Mouse (Mus musculus) heart, embryonic 10.5 days (tissue): ENCODE measurements around the gene Galntl5. TPM values are rescaled to one million over a fixed set of nuclear protein-coding genes. Genes with fewer than 3 reads are reported as not detected.
A peak's percentile ranks its signal among the peaks of the same experiment; 100 is the strongest.
"Not testable (repeated sequence)": the region's sequence is repeated elsewhere in the genome, so short reads cannot be mapped to it uniquely, and the experiment has no call there.

Source experiments
- DNase-seq: peaks from one replicate; pipeline ENCODE4 v3.0.0-alpha.2; 2017; ENCODE audit warnings: low spot score
- H3K27ac ChIP-seq: fragments of 300-500 bp; sonication (generic); 2 replicates; pipeline ENCODE4 v1.5.1; 2016; ENCODE audit warnings: mild to moderate bottlenecking
- H3K27me3 ChIP-seq: fragments of 300-500 bp; sonication (generic); 2 replicates; pipeline ENCODE4 v1.6.1; 2016; ENCODE audit warnings: mild to moderate bottlenecking; ENCODE audit not compliant: poor library complexity, insufficient read depth, severe bottlenecking
- H3K36me3 ChIP-seq: fragments of 300-500 bp; sonication (generic); 2 replicates; pipeline ENCODE4 v1.6.1; 2016; ENCODE audit warnings: mild to moderate bottlenecking, moderate library complexity
- H3K4me1 ChIP-seq: fragments of 300-500 bp; sonication (generic); 2 replicates; pipeline ENCODE4 v1.6.1; 2016; ENCODE audit warnings: mild to moderate bottlenecking
- H3K4me3 ChIP-seq: fragments of 300-500 bp; sonication (generic); 2 replicates; pipeline ENCODE4 v1.5.1; 2016; ENCODE audit warnings: mild to moderate bottlenecking, moderate library complexity
- H3K9me3 ChIP-seq: fragments of 300-500 bp; sonication (generic); 2 replicates; pipeline ENCODE4 v1.6.1; 2016; ENCODE audit warnings: mild to moderate bottlenecking, moderate library complexity
- WGBS: fragments of 180-500 bp; shearing (Covaris S2); methylation state at CpG from one replicate; pipeline ENCODE4 v1.1.7; 2016; 5-methylcytosine and 5-hydroxymethylcytosine counted together
- polyA plus RNA-seq: library from polyadenylated mRNA; unstranded; fragments of >200 nt; fragmentation: Nextera tagmentation; extraction: Ambion mirVana; gene quantifications from 2 replicates; pipeline ENCODE4 v1.2.1, GENCODE M21; 2016

Gene Galntl5
- polyA plus RNA-seq, 1 experiment from 2014 or later: not detected

- peak within 1 kb of the TSS; percentile 84 for H3K4me3 ChIP-seq
- no peaks in the 10 kb centered on the region; the same call in 1 of the 2 replicates for H3K4me1 ChIP-seq
- H3K27me3 ChIP-seq: no peaks in the 10 kb centered on the region
- H3K27ac ChIP-seq: peak within 1 kb of the TSS; percentile 97
- no peaks in the 10 kb centered on the region for H3K36me3 ChIP-seq
- DNase-seq: no peak
- H3K9me3 ChIP-seq: no peaks in the 10 kb centered on the region
- 86% methylated on average over 3 of the region's 3 CpGs for WGBS
These were observed 40.3 kb downstream of the Galntl5 start, which contains the start of gene Galnt11 for GRCm38 (mm10) chr5:25221604-25222003. Gene Galnt11, plus strand, starts transcription at chr5:25221904.

GRCm38 (mm10) chr5:25222752-25223702 is 41.8 kb downstream of the Galntl5 start, which contains the start of gene E130116L18Rik:
Gene E130116L18Rik, minus strand, starts transcription at chr5:25223153.
- peak within 1 kb of the TSS; percentile 97 for H3K27ac ChIP-seq
- H3K4me3 ChIP-seq: peak within 1 kb of the TSS; percentile 84
- no peaks in the 10 kb centered on the region for H3K9me3 ChIP-seq
- WGBS: 4% methylated on average over 72 of the region's 72 CpGs
- no peaks in the 10 kb centered on the region; the same call in 1 of the 2 replicates for H3K4me1 ChIP-seq
- H3K36me3 ChIP-seq: no peaks in the 10 kb centered on the region
- H3K27me3 ChIP-seq: no peaks in the 10 kb centered on the region
- peak; percentile 92 for DNase-seq

- H3K4me3 ChIP-seq: 0 out of 2 replicates have a peak overlapping the region, but pooled peaks have one; percentile 84
- H3K9me3 ChIP-seq, H3K27me3 ChIP-seq, H3K36me3 ChIP-seq, H3K27ac ChIP-seq, DNase-seq, H3K4me1 ChIP-seq: not testable (repeated sequence)
- 90% methylated on average over 1 of the region's 1 CpGs for WGBS
These were observed 43.1 kb downstream of the Galntl5 start for GRCm38 (mm10) chr5:25224377-25224776.

- WGBS: 86% methylated on average over 6 of the region's 6 CpGs
- Histone ChIP-seq H3K27ac (no peak overlapping the region), H3K27me3 (no peaks in the 10 kb centered on the region), H3K4me1 (no peaks in the 10 kb centered on the region), H3K4me3 (no peak overlapping the region), H3K36me3 (peaks cover 3% of the 10 kb centered on the region; the same call in 1 of the 2 replicates), H3K9me3 (no peaks in the 10 kb centered on the region)
- DNase-seq: peak; percentile 73
These were observed 61.8 kb downstream of the Galntl5 start for GRCm38 (mm10) chr5:25243101-25243500.

- Histone ChIP-seq H3K27me3 (no peaks in the 10 kb centered on the region), H3K4me3 (no peak overlapping the region), H3K4me1 (no peaks in the 10 kb centered on the region), H3K27ac (no peak overlapping the region), H3K36me3 (peaks cover 19% of the 10 kb centered on the region; the same call in 1 of the 2 replicates), H3K9me3 (no peaks in the 10 kb centered on the region)
- DNase-seq: no peak
- WGBS: 84% methylated on average over 10 of the region's 10 CpGs
These were observed 64.7 kb downstream of the Galntl5 start for GRCm38 (mm10) chr5:25245806-25246472.

GRCm38 (mm10) chr5:25246473-25246865 is 65.2 kb downstream of the Galntl5 start:
- H3K4me1 ChIP-seq: no peaks in the 10 kb centered on the region
- no peak for DNase-seq
- 71% methylated on average over 1 of the region's 1 CpGs for WGBS
- peaks cover 23% of the 10 kb centered on the region for H3K36me3 ChIP-seq
- H3K27me3 ChIP-seq: no peaks in the 10 kb centered on the region
- no peak overlapping the region for H3K4me3 ChIP-seq
- no peak overlapping the region for H3K27ac ChIP-seq
- no peaks in the 10 kb centered on the region for H3K9me3 ChIP-seq

GRCm38 (mm10) chr5:25247036-25247435 is 65.8 kb downstream of the Galntl5 start:
- peaks cover 29% of the 10 kb centered on the region for H3K36me3 ChIP-seq
- no peak overlapping the region for H3K4me3 ChIP-seq
- WGBS: 75% methylated on average over 3 of the region's 3 CpGs
- no peaks in the 10 kb centered on the region for H3K4me1 ChIP-seq
- DNase-seq: no peak
- H3K27me3 ChIP-seq: no peaks in the 10 kb centered on the region
- H3K27ac ChIP-seq: no peak overlapping the region
- H3K9me3 ChIP-seq: no peaks in the 10 kb centered on the region

- WGBS: 73% methylated on average over 2 of the region's 2 CpGs
- peaks cover 69% of the 10 kb centered on the region for H3K36me3 ChIP-seq
- no peaks in the 10 kb centered on the region; the same call in 1 of the 2 replicates for H3K4me1 ChIP-seq
- H3K9me3 ChIP-seq: no peaks in the 10 kb centered on the region
- no peaks in the 10 kb centered on the region for H3K27me3 ChIP-seq
- no peak for DNase-seq
- H3K27ac ChIP-seq: no peak overlapping the region
- no peak overlapping the region for H3K4me3 ChIP-seq
These were observed 71.2 kb downstream of the Galntl5 start for GRCm38 (mm10) chr5:25252423-25252822.

- H3K36me3 ChIP-seq: peaks cover 73% of the 10 kb centered on the region
- no peak overlapping the region for H3K27ac ChIP-seq
- 88% methylated on average over 8 of the region's 8 CpGs for WGBS
These were observed 71.7 kb downstream of the Galntl5 start for GRCm38 (mm10) chr5:25252825-25253544.

GRCm38 (mm10) chr5:25254491-25254890 is 73.2 kb downstream of the Galntl5 start:
- Histone ChIP-seq H3K4me3 (no peak overlapping the region), H3K36me3 (peaks cover 82% of the 10 kb centered on the region), H3K4me1 (no peaks in the 10 kb centered on the region; the same call in 1 of the 2 replicates), H3K27me3 (no peaks in the 10 kb centered on the region), H3K9me3 (no peaks in the 10 kb centered on the region), H3K27ac (no peak overlapping the region)
- WGBS: 84% methylated on average over 4 of the region's 4 CpGs
- peak; percentile 61 for DNase-seq

More at GRCm38 (mm10) chr5:25252825-25253544, 71.7 kb downstream of the Galntl5 start:
- Histone ChIP-seq H3K9me3 (no peaks in the 10 kb centered on the region), H3K4me1 (no peaks in the 10 kb centered on the region; the same call in 1 of the 2 replicates), H3K27me3 (no peaks in the 10 kb centered on the region), H3K4me3 (no peak overlapping the region)
- DNase-seq: no peak

- H3K27ac ChIP-seq: no peak overlapping the region
- no peaks in the 10 kb centered on the region for H3K27me3 ChIP-seq
- no peak for DNase-seq
- WGBS: 82% methylated on average over 2 of the region's 2 CpGs
- H3K4me3 ChIP-seq: no peak overlapping the region
- H3K9me3 ChIP-seq: no peaks in the 10 kb centered on the region
- H3K36me3 ChIP-seq: peaks cover 79% of the 10 kb centered on the region
- no peaks in the 10 kb centered on the region; the same call in 1 of the 2 replicates for H3K4me1 ChIP-seq
These were observed 75.4 kb downstream of the Galntl5 start for GRCm38 (mm10) chr5:25256686-25257085.

GRCm38 (mm10) chr5:25261452-25261851 is 80.2 kb downstream of the Galntl5 start:
- peaks cover 76% of the 10 kb centered on the region for H3K36me3 ChIP-seq
- no peaks in the 10 kb centered on the region for H3K4me1 ChIP-seq
- no peaks in the 10 kb centered on the region for H3K9me3 ChIP-seq
- H3K27me3 ChIP-seq: no peaks in the 10 kb centered on the region
- no peak overlapping the region for H3K4me3 ChIP-seq
- no peak for DNase-seq
- H3K27ac ChIP-seq: no peak overlapping the region
- 85% methylated on average over 6 of the region's 6 CpGs for WGBS
